Mouse (Mus musculus) CH12.LX (cell line): ENCODE results near the gene Lrrc4.

Experiments
- CHD1 ChIP-seq: IDR thresholded peaks from 2 replicates; pipeline ENCODE4 v1.6.1; 2012; ENCODE audit warnings: low read depth, low read length, improper control_type of control experiment, inconsistent platforms
- CTCF ChIP-seq, 2 experiments: IDR thresholded peaks in 1 of 2; conservative IDR thresholded peaks in 1 of 2; 2 replicates each; pipeline ENCODE4 v1.5.1; 2011 to 2012; ENCODE audit warnings: low read depth in 2 of 2, low read length in 2 of 2, improper control_type of control experiment in 1 of 2, inconsistent platforms in 1 of 2, mild to moderate bottlenecking in 1 of 2, moderate library complexity in 1 of 2
- E2F4 ChIP-seq: IDR thresholded peaks from 2 replicates; pipeline ENCODE4 v1.6.1; 2011; ENCODE audit warnings: low read depth, low read length, improper control_type of control experiment; ENCODE audit not compliant: insufficient replicate concordance
- EP300 ChIP-seq: IDR thresholded peaks from 2 replicates; pipeline ENCODE4 v1.6.1; 2011; ENCODE audit warnings: low read length, improper control_type of control experiment
- HCFC1 ChIP-seq: IDR thresholded peaks from 2 replicates; pipeline ENCODE4 v1.6.1; 2012; ENCODE audit warnings: low read depth, mild to moderate bottlenecking, inconsistent platforms, low read length, improper control_type of control experiment
- MAFK ChIP-seq: IDR thresholded peaks from 2 replicates; pipeline ENCODE4 v1.6.1; 2011; ENCODE audit warnings: low read length, improper control_type of control experiment; ENCODE audit not compliant: insufficient replicate concordance
- MAX ChIP-seq: IDR thresholded peaks from 2 replicates; pipeline ENCODE4 v1.6.1; 2011; ENCODE audit warnings: low read length, improper control_type of control experiment
- MAZ ChIP-seq: IDR thresholded peaks from 2 replicates; pipeline ENCODE4 v1.6.1; 2012; ENCODE audit warnings: low read depth, mild to moderate bottlenecking, inconsistent platforms, low read length, improper control_type of control experiment, moderate library complexity
- MYC ChIP-seq: IDR thresholded peaks from 2 replicates; pipeline ENCODE4 v1.6.1; 2011; ENCODE audit warnings: low read depth, mild to moderate bottlenecking, improper control_type of control experiment, low read length
- PAX5 ChIP-seq: IDR thresholded peaks from 2 replicates; pipeline ENCODE4 v1.6.1; 2012; ENCODE audit warnings: low read length, inconsistent platforms, mixed read lengths
- POLR2A ChIP-seq: IDR thresholded peaks from 2 replicates; pipeline ENCODE4 v1.6.1; 2011; ENCODE audit warnings: low read depth, mild to moderate bottlenecking, improper control_type of control experiment, low read length
- TBP ChIP-seq: conservative IDR thresholded peaks from 2 replicates; pipeline ENCODE4 v1.6.1; 2011; ENCODE audit warnings: low read depth, low read length, improper control_type of control experiment
- TCF12 ChIP-seq: IDR thresholded peaks from 2 replicates; pipeline ENCODE4 v1.6.1; 2014; ENCODE audit warnings: low read depth, mild to moderate bottlenecking, inconsistent platforms, low read length, improper control_type of control experiment
- ZKSCAN1 ChIP-seq: IDR thresholded peaks from 2 replicates; pipeline ENCODE4 v1.6.1; 2012; ENCODE audit warnings: low read depth, inconsistent platforms, low read length, improper control_type of control experiment, borderline replicate concordance

DNA sequence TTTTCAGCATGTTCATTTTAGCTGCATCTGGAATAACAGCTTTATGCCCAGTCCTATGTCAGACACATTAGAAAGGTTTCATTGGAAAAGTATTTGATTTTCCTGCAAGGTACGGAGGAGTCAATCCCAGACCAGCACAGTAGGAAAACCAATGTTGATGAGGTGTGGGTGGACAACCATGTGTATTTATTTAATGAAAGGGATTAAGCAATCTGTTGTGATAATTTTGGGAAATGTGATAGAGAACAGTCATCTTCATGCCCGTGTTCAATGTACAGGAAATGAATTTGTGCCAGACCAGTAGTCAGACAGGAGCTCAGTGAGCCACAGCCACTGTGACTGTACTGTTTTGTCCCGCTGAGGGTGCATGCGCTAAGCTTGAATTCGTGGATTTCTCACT, 143.8 kb downstream of the Lrrc4 start:
- TF ChIP-seq CTCF (conservative IDR thresholded peaks at IDR 0.05 in 1 of 2, IDR thresholded peaks at IDR 0.05 in 1 of 2; ENCODE audit: low read depth in 2 of 2, low read length in 2 of 2) = no peak
- no peak for TF ChIP-seq HCFC1
- no peak for TF ChIP-seq MAFK
- TF ChIP-seq MYC = no peak
- TF ChIP-seq MAX = no peak
- no peak for TF ChIP-seq TCF12
- no peak for TF ChIP-seq MAZ
- no peak for TF ChIP-seq EP300
- no peak for TF ChIP-seq POLR2A
- no peak for TF ChIP-seq TBP
- TF ChIP-seq ZKSCAN1 = no peak
- no peak for TF ChIP-seq CHD1
- TF ChIP-seq PAX5 = no peak
- no peak for TF ChIP-seq E2F4
